Mouse (Mus musculus): ENCODE data around the gene Utp11. TPM values are rescaled to one million over a fixed set of nuclear protein-coding genes. Genes with fewer than 3 reads are reported as not detected.

Gene Utp11
- total RNA-seq, 2 experiments from 2014 or later: 30.0 to 40.6 TPM

DNA sequence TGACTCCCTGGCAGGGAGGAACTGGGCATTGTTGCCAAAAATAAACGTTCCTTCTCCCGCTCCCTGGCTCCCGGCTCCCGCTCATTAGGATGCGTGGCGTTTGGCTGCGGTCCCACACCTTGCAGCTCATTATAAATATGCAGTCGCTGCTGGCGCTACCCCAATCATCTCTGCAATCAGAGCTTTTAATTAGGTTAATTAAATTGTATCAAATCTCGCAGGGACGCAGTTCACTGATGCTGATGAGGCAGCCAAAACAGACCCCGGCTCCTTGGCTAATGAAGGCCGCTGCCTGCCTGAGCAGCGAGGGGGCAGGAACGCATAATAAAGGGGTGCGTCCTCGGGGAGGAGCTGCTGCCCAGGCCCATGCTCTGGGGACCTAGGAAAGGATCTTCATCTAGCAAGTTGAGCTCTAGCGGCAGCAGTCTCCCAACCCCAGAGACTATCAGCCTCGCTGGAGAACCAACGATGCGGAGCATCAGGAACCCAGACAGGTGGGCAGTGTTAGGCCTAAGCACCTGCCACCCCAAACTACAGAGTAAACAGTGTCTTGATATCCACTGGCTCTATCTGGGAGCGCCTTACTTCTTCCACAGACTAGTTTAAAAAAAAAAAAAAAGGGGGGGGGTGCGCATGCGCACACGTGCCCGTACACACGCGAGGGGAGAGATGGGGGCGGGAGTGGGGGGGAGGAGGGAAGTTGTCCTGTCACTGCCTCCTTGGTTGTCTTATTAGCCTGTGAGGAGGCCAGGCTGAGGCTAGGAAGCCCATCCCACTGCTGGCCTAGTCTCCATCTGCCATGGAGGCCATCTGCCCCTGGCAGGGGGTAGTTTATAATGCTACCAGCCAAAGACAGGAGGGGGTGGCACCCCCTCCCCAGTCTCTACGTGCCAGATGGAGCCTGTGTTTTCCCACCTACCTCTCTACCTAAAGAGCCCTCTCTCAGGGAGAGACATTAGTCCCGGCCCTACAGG lies 20.8 kb downstream of the Utp11 start:
- DNase-seq: no peak

DNA sequence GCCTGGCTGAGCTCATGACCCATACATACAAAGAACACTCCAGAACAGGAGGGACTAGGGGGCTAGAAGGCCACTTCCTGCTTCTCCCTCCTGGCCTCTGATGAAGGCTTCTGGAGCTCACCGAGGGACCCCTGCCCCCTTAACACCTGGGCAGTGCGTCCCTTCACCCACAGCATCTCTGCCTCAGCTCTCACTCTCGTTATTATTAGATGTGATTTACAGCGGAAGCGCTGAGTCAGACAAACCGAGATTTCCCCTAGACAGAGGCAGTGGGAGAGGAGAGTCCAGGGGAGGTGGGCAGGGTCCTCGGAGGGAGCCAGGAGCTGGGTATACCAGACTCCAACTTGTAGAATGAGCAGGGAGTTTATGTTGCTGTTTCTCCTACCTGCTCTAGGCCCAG lies 21.8 kb downstream of the Utp11 start:
- DNase-seq: no peak

GRCm38 (mm10) chr4:124670232-124670631 lies 23.2 kb downstream of the Utp11 start:
- DNase-seq: no peak

DNA sequence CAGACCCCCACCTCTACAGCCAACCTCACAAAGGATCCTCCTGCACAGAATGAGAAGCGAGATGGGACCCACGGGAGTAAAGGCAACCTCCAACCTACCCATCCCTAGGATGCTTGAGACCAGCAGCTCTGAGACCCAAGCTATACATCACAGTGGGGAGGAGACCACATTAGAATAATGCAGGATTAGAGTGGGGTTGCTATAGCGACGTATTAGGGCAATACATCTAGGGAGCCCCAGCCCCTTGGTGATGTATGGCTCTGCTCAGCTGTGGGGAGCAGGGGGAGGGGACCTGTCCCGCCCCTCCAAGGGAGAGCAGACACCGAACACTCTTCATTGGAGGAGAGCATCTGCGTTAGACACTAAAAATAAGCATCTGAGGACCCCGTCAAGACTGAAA lies 25.3 kb downstream of the Utp11 start:
- DNase-seq: no peak

GRCm38 (mm10) chr4:124667476-124668033 lies 25.8 kb downstream of the Utp11 start:
- no peak for DNase-seq

- DNase-seq: no peak
These were observed 28.8 kb downstream of the Utp11 start for GRCm38 (mm10) chr4:124664604-124665003.

DNA sequence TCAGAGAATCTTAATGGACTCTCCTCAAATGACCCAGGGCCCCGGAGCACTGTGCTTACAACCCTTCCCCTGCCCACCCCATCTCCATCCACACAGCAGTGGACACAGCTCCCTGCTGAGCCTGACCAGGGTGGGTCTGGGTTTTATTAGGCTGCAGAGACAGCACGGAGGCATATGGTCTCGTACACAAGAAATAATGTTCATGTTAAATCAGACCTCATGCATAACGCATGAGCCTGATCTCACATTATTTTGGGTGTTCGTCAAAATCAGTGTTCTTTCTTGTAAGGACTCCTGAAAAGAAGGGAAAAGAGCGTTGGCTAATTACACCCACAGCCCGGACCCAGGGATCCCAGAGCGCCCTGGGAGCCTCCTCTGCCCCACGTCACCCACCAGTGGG lies 29.2 kb downstream of the Utp11 start:
- DNase-seq: no peak

DNA sequence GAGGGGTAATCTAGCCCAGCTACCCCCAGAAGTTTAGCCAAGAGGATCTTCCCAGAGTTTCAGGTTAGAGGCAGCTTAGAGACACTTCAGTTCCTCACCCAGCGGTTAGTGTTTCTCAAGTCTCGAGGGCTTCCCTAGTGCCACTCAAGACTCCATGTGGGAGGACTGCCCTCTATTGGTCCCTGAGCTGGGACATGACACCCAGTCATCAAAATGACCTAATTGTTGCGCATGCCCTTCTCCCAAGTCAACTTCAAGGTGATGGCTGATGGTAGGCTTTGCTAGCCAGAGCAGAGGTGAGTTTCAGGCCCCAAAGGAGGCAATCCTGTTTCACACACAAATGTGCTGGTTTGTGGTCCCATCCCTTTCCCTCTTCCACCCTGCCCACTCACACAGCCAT lies 30.4 kb downstream of the Utp11 start:
- peak in 1 of 2 experiments; percentile 22 for DNase-seq

DNA sequence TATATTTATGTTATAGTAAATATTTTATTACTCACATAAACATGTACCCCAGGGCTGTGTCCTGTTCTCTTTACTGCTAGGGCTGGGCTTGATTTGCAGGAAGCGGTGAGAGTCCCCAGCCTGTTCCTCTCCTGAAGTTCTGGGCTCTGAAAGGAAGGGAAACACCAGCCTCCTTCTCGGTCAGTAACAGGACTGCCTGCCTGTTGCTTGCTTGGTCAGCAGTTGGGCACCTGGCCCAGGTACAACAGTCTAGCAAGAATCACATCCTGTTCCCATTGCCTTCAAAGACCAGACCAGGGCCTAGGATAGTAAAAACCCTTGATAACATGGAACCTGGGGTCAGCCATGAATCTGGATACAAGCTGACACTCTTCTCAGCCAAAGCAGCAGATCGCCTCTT lies 32.8 kb downstream of the Utp11 start:
- DNase-seq: no peak

DNA sequence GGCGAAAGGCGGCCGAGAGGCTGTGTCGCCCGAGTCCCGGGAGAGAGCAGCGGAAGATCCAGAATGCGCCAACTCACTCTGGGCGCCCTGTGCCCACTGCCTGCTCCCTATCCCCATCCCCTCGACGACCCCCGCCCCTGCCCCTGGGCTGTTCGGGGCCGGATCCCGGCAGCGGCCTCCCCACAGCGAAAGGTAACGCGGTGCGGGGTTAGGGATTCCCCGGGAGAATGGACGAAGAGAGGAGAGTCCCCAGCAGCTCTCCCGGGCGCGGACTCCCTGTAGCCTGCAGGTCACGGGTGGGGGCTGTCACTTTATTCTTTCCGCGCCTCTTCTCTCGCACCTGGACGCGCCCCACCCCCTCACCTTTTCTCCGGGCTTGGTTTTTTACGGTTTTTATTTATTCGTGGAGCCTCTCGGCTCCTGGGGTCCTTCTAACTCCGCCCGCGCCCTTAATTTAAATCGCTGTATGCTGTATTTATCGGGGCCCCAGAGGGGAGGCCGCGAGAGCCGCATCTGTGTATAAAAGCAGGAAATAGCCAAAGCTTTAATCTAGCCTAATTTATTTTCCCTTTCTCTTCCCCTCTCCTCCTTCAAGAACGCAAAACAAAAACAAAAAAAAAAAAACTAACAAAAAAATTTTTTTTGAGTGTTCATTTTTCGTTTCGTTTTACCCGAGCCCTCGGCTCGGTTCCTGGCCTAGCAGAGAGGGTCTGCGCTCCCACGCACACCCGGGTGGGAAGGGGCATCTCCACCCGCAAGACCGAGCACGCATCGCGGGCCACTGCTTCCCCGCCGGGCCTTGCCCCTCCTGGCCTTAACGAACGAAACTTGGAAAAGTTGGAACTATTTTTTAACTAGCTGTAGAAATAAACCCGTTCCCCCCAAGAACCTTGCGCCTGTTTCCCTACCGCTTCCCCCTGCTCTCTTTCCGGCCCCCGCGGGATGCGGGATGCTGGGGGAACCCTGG lies 33.9 kb downstream of the Utp11 start:
- no peak for DNase-seq

- no peak for DNase-seq
These were observed 35.0 kb downstream of the Utp11 start for GRCm38 (mm10) chr4:124658412-124658851.

- no peak for DNase-seq
These were observed 35.6 kb downstream of the Utp11 start for GRCm38 (mm10) chr4:124657781-124658180.

- DNase-seq: peak; percentile 89 to 92
These were observed 36.3 kb downstream of the Utp11 start for GRCm38 (mm10) chr4:124656854-124657650.

- DNase-seq: no peak
These were observed 36.9 kb downstream of the Utp11 start, which contains the start of gene Pou3f1 for GRCm38 (mm10) chr4:124656518-124656853. Gene Pou3f1 (plus strand): TSS chr4:124656807.

GRCm38 (mm10) chr4:124652886-124653285 lies 40.5 kb downstream of the Utp11 start:
- no peak for DNase-seq

- no peak for DNase-seq
These were observed 45.5 kb downstream of the Utp11 start for GRCm38 (mm10) chr4:124647909-124648308.

DNA sequence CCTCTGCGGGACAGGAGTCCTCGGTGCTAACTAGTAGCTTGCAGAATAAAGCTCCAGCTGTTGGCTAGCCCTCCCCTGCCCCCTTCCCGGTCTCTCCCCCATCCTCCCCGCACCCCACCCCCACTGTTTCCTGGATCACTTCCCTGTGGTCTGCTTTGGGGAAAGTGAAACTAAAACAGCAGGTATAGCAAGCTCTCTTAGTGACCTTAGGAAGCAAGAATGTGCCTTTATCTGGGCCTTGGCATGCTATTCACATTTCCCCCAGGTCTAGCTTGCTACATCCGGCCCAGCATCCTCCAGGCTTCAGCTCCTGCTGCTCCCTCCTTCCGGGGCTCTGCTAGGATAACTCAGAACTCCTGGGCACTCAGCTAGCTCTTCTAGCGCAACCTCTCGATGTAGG lies 46.8 kb downstream of the Utp11 start:
- no peak for DNase-seq

- peak in 1 of 2 experiments; percentile 48 for DNase-seq
These were observed 48.4 kb downstream of the Utp11 start for GRCm38 (mm10) chr4:124644974-124645433.

- no peak for DNase-seq
These were observed 49.5 kb downstream of the Utp11 start for GRCm38 (mm10) chr4:124643859-124644258.

DNA sequence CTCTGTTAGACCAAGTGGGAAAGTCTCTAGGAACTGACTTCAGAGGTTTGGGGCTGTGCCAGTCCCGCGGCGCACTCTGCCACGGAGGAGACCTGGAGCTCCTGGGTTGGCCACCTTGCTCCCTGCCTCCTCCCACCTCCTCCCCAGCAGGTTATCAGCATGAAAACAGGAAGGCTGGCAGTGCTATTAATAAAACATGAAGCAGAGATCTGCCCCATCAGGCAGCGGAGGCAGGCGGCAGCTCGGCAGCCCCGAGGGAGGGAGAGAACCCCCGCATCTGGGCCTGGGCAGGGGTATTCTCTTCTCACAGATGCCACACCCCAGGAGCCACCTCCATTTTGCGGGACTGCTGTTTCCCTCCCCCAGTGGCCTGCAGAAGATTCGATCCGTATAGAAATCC lies 53.7 kb downstream of the Utp11 start:
- DNase-seq: no peak

GRCm38 (mm10) chr4:124633281-124633680 lies 60.1 kb downstream of the Utp11 start:
- DNase-seq: peak; percentile 71 to 78

Measured in adrenal gland, postnatal 36 days (tissue).